Mouse (Mus musculus) adrenal gland, adult (tissue): ENCODE data around the gene Ttc27.

ENCODE experiments used
- DNase-seq, 2 experiments: peaks; one replicate each; pipeline ENCODE4 v3.0.0; 2022 to 2023; ENCODE audit warnings: low spot score in 1 of 2; ENCODE audit not compliant: inconsistent age in 2 of 2

Ttc27 gene

DNA sequence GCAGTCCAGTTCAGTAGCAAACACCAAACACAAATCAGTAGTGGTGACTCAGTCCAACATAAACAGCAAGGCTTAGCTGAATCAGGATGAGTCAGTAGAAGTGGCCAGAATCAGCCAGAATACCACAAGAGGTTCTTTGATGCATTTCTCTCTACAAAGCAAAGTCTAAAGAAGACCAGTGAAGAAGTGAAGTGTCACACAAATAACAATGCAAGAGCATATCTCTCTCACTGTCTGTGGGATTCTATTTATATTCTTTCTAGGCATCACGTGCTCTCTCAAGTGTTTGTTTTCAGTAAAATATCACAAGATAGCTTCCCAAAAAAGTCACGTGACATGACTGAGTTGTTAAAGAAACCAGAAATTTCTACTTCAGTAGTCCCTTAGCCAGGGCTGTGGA, 102.2 kb downstream of the Ttc27 start:
- peak in 1 of 2 experiments; percentile 32 for DNase-seq

DNA sequence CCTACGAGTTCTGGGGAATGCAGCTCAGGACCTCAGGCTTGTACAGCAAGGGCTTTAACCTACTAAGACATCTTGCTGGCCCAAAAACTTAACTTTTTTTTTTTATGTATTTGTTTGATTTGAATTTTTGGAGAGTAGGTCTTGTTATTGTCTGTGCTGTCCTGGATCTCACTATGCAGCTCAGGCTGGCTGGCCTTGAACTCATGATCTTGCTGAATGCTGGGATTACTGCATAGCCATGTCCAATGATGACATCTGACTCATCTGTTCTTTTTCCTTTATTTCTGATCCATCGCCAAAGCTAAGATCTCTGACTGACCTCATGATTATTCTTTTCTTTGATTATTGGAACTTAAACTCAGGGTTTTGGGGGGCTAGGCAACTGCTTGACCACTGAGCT, 113.3 kb downstream of the Ttc27 start:
- DNase-seq, result peak; percentile 46 to 73

DNA sequence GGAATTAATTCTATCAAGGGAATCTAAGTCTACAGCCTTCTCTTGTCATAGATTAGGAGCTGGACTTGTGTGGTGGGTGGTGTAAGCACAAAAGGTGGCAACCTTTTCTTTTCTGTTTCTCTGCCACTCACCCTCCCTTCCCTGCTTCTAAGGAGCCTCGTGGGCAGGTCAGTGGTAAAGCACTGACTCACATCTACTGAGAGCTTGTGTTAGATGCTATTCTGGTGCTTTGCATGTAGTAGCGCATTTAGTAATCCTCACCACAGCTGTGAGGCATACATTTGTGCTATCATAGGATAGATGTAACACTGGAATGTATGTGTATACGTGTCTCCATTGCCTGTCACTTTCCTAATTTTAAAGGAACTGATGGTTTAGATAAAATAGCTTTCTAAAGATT, 124.2 kb downstream of the Ttc27 start:
- DNase-seq, result no peak

DNA sequence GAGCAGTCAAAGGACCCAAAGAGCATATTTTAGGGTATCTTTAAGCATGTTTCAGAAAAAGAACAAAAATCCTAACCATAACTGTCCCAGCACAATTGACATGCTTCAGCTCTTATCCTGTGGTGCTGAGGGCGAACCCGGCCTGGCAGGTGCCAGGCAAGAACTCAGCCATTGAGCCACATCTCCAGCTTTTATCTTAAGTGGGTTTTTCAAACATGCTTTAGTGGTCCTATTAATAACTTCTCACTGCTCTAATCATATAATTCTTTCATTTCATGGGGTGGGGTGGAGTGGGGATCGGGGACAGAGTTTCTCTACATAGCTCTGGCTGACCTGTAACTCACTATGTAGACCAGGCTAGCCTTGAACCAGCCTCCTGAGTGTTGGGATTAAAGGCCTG, 125.1 kb downstream of the Ttc27 start:
- no peak for DNase-seq

DNA sequence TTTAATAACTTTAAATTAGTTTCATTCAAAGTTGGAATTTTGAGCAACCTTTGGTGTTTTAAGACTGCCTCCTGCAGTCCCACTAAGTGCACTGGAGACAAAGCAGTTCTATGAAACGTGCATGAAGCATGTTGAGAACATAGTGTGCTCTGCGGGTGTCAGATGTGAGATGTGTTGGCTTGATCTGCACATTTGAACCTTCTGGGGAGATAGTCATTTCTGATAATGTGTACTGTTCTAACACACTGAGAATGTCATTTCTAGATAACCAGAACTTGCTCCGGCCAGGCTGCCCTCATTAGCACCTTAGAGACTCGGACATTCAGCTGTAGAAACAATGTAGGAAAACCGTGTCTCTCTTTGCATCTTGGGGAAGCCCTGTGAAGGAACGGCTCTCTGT, 126.0 kb downstream of the Ttc27 start:
- DNase-seq, result no peak

DNA sequence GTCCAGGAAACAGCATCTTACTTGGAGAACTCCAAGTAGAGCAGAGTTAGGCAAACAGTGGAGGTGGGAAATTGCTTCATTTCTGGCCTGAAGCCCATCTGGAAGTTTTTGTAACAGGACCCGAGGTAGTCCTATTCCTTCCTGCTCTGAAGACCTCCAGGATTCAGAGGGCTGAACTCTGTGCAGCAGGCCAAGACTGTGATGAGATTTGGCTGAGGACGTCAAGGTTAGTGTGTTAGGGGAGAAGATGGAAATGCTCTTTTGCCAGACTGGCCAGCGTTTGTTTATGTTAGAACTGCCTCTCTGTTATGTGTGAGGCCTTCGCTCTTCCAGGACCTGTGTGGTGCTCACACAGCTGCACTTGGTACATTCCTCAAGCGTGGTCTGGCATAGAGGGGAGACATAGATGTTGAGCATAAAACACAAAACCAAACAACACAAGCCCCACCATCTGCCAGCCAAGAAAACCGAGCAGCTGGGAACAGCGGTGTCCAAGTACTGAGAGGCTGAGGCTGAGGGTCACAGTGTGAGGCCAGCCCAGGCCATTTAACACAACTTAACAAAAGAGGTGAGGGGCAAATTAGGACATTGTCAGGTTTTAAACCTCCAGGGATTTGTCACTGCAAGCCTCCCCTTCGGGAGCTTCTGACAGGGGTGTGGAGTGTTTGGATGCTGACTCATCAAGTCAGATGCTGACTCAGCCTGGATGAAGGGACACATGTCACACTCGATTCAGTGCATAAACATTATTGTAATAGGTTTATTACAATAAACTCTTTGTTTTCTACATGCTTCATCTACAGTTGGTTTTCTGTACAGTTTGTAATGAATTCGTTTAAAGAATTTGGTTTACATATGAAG, 128.7 kb downstream of the Ttc27 start:
- peak; percentile 33 to 72 for DNase-seq

DNA sequence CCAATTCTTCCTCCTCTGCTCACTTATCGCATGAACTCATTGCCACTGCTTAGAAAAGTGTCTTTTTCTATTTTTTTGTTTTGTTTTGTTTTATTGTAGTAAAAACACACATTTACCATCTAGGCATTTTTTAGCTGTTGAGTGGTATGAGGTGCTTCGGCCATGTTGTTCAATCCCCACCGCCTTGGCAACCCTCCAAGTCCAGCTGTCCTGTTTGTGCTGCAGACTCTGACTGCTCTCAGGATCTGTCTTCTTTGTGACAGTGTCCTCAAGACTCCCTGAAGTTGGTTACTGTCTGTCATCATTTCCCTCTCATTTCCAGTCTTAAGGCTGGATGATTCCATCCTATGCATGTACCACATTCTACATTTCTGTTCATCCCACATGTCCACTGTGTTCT, 132.7 kb downstream of the Ttc27 start:
- no peak for DNase-seq

DNA sequence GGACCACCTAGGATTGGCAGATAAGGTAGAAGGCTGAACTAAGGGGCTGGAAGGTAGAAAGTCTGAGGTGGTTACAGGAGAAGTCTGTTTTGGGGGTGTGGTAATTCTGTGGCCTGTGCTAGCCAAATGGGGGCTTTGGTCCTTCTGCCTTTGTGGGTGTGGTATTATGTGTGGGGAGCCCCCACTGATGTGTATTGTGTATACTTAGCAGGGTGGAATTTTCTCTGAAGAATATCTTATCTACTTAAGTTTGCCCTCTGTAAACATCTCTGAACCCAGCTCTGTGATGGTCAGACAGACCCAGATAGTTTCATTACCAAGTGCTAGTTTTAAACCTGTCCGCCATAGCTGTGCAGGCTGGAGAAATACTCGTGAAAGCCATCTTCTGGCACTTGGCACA, 141.8 kb downstream of the Ttc27 start:
- DNase-seq, result no peak

DNA sequence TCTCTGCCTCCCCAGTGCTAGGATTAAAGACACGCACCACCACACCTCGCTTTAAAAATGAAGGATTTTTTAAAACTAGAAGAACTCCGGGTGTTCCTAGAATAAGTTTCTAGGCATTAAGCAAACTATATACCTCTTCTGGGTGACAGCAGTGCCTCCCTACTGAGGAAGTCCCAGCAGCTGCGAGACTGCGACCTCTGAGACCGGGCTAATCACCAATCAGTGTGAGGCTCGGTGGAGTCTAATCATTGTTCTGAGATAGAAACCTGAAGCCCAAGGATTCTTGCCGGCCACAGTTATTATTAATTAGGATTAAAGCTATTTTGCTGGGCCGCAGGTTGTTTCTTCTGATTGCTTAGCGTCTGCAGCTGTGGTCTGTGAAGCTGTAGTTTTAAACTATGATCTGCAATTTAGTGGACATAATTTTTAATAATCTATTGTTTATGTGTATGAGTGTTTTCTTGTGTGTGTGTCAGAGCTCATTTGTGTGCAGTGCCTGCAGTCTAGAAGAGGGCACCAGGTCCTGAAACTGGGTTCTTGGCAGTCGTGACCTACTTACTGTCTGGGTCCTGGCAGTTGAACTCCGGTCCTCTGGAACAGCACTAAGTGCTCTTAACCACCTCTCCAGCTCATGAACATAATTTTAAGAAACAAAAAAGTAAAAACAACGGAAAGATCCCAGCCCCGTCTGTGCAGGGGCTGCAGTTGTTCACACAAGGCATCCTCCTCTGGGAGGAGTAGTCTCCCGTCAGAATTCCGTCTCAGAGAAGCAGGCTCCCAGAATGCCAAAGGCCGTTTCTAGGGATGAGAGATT, 142.9 kb downstream of the Ttc27 start:
- DNase-seq, result no peak

DNA sequence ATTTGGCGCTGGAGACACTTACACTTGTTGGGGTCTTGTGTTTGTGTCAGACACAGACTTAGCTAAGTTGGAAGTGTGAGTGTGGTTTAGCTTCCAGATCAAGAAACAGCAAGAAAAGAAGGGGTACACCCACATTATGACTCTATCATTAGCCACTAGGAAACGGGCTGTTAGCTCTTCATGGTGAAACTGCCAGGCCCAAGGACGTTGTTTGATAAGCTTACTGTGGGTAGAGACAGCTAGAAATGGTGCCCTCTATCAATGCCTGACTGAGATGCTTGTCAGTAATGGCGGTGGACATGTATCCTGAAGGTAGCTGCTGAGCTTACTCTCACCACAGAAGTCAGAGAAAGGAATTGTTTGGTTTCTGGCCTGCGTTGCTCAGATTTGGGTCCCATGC, 146.3 kb downstream of the Ttc27 start:
- DNase-seq, result no peak

DNA sequence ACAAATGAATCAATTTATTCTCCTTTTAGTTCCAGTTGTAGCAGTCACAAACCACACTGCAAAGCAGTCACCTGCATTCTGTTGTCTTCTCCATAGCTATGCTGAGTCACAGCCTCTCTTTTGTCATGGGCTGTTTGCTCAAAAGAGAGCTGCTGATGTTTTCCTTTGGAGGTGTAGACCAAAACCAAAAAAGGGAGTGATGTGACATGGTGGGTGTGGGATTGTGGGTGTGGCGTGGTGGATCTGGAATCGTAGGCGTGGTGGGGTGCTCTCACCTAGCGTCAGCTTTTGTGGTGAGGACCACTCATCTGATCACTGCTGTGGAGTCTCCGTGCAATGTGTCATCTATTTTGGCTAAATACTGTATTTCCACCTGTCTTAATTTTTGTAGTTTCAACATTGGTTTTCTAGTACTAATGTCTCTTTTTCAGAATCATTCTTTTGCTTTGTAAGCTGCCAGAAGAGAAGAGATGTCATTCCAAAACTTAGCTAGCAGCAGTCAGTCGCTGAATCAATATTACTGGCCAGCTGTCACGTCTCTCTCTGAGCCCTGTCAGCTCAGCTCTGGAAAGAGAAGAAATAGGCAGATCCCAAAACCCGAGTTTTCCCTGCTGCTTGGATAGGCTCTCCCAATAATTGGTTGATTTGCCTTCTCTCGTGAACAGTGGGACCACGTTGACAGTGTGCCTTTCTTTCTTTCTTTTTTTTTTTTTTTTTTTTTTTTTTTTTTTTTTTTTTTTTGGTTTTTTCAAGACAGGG, 147.4 kb downstream of the Ttc27 start:
- DNase-seq, result peak in 1 of 2 experiments; percentile 14

DNA sequence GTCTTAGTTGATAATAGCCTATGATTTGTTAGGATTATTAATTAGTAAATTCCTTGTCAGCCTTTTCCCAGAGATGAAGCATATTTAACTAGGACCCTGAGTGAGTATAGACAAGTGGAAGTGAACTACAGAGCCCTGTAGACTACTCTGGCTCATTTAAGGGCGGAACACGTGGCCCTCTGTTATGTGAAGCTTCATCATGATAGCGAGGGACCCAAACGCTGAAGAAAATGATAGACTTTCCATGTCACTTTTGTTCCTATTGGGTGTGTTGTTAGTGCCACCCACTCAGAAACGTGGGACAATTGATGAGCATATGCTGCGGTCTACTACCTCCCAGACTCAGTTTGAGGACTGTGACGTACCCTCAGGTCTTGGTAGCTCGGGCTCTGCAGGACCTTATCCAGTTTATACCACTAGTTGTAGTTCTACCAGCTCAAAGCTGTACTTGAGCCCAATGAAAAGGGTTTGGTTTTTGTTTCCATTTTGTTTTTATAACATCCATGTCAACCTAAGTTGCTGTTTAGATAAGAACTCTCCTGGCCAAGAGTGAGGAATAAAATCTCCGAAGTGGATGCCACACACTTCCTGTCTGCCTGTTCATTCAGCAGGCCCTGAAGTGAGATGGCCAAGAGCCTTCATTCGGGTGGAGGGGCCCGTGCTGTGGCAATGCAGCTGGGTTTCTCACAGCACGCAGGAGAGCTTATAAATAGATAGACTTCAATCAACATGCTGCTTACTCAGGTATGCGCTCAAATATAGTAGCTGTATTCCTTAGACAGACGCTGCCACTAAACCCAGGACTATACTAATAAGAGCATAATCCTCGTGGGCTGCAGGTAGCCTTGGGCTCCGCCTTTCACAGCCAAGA, 148.4 kb downstream of the Ttc27 start:
- DNase-seq, result no peak

DNA sequence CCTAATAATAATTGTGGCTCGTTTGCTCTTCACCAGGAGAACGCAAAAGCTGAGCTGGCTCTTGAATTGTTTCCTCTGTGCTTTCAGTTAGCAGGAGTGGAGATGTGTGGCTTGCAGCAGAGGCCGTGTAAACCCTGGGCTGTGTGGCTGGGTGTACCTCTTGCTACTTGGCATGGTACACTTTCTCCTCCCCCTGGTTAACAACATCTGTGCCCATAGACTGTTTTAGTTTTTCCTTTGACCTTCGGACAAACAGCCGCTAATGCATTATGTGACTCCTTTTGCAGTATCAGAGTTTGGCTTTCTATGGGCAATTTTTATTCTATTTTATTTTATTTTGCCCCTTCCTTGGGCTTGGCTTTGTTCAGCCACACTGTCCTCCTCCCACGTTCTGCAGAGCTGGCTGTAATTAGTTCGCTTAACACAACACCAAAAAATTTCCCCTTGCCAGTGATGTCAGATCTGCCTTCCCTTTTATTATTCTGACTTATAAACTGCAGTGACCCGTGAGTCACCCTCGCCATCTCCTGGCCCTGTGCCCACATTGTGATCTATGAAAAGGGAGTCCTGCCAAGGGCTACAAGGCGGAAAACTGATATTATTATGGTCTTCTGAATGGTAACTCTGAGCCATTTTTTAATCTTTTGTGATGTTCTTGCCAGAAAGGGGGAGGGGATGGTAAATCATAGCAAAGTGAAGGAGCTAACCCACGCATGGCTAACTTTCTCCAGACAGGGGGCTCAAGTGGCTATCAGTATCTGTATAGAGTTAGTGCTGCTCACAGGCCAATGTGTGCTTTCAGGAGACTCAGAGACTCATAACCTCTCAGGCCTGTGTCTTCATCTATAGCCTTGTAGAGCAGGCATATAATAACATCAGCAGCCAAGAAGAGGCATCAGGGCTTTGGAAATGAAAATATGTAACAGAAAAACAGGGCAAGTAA, 149.3 kb downstream of the Ttc27 start:
- DNase-seq, result peak; percentile 92 to 97

DNA sequence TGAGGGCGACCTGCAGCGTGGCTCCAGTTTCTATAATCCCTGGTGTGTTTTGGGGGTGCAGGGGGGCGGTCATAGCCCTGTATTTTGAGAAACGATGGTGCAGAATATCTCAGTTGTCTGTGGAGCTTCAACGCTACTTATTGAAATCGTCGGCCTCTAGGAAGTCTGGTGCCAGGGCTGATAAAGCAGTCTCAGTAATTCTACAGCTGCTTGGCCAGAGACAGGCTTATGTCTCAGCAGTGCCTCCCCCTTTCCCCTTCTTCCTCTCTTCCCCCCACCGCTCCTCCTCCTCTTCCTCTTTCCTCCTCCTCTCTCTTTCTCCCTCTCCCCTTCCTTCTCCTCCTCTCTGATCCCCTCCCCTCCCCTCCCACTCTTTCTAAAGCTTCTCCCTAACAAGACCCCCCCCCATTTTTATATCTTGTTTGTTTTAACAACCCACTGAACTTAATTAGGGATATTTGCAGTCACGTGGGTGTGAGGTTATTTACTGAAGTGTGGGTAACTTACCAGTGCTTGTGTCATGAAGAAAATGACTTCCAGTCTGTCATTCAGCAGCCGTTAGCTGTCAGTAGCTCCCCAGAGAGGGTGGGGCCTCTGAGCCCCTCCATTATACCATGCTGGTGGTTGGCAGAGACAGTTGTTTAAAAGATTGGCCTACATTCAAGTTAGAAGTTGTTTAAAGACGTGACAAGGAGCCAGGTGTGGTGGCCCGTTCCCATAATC, 150.8 kb downstream of the Ttc27 start:
- DNase-seq, result no peak

DNA sequence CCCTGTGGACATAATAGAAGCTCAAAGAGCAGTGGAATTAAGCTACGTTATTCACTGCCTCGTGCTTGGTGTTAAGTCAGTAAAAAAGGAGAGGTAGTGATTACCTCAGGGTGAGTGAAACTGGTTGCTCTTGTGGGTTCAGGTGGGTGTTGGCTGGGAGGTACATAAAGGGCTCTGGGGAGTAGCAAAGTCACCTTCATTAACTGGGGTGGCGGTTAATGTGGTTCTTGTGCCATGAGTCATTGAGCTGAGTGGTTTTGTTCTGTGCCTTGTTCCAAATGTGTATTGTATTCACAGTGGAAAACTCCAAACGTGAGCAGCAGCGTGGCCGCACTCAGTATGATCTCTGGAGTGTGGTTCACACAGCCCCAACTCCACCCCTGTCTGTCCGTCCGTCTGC, 152.0 kb downstream of the Ttc27 start:
- DNase-seq, result peak; percentile 48 to 69

DNA sequence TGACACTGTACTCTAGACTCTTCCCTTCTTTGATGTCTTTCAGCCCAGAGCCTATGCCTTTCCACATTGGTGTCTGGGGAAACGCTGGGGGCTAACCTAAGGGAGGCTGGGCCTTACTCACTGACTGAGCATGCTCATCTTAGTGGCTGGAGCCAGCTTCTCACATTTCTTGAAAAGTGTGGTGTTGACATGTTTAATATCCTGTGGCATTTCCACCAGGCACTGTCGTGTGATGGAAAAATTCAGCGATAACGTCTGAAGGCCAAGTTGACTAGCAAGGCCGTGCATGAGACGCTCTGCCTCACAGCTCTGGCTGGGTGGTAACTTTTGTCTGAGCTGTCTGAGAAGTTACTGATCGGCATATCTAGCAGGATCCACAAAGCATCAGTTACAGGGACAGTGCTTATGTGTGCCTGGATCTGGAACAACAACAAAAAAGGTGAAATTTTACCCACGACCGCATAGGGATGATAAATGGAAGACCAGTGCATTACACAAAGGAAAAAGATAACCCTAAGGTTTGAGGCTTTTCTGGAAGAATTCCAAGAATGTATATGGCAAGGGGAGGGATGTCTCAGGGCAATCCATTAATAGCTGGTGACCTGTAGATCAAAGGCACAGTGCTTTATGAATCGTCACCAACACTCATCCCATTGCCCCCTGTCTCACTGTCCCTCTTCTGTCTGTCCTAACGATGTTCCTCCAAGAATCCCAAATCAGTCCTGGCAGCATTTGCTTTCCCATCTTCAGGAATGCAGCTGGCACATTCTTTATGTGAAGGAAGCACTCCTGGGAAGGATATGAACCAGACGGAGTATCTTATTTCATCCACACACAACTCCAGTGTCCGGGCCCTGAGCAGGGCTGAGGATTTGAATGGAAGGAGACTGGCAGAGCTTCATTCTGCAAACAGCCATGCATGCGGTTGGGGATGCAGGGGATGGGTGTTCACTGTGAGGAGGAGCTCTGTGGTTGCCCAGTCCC, 152.9 kb downstream of the Ttc27 start:
- peak; percentile 69 to 86 for DNase-seq

DNA sequence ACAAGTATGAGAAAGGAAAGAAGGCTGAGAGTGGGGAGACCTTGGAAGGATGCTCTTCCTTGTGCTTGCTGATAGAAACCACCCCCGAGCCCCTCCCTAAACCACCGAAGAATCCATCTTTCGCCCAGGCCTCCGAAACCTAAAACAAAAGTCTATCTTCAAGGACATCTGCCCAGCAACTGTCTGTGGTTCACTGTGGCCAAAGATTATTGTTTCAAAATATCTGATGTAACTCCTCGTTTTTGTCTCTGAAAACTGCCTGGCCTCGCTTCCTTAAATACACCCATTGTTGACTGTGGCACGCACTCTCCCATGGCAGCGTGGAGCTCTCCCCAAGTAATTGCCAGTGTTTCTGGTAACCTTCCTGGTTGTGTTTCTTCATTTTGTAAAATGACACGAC, 155.0 kb downstream of the Ttc27 start:
- DNase-seq, result peak in 1 of 2 experiments; percentile 22

DNA sequence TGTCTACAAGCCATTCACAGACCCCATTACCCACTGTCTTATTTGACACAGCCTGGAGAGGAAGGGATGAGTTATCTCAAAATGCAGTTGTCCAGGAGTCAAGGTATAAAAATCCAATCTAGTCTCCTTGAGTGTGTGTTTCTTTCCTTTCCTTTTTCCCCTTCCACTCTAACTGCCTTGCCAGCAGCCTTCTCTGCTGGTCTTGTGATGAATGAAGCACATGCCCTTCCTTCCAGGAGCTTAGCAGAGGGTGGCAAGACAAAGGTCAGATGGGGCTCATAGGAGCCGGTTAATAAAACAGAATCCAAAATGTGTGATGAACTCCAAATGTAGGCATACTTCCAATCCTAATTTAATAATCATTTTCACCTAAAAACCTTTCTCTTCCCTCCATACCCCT, 156.2 kb downstream of the Ttc27 start:
- DNase-seq, result no peak
